Comparison of ENCODE assay signal across 8 mouse cellular contexts in the genomic region with DNA sequence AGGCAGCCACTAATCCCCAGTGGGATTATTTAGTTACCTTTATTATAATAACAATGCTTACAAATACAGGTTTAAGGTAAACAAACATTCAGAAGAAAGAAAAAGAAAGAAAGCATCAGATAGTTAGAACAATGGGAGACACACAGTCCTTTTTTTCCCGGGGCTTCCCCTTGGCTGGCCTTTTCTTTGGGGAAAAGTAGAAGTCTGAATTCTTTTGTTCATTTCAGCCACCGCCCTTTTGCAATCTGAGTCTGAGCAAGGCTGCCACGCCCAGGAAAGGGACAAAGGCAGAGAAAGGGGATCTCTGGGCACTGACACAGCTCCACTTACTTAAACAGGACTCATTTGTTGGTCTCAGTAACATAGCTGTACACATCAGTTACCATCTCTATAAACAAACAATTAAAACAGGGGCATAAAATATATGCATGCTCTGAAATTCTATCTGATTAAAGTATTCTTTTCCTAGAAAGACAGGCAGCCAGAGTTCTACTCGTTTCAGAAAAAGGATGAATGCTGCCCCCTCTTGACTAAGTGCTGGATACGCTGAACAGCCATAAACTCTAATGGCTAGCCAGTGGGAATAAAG.
A peak's percentile ranks its signal among the peaks of the same experiment; 100 is the strongest.
DNase-seq lines count a peak whose midpoint lies in the region; ATAC-seq and TF ChIP-seq lines count a peak whose summit lies in the region.

No protein-coding gene starts in this region.

- no peaks in the 10 kb centered on the region for H3K27me3 ChIP-seq in ES-Bruce4 (ENCODE audit: control insufficient read depth, insufficient read depth, low read length, poor library complexity, severe bottlenecking)
- no peaks in the 10 kb centered on the region for H3K27me3 ChIP-seq in forebrain, embryonic 12.5 days
- peaks cover 20% of the 10 kb centered on the region for H3K27me3 ChIP-seq in hindbrain, embryonic 10.5 days (ENCODE audit: insufficient read depth, poor library complexity, severe bottlenecking)
- no peaks in the 10 kb centered on the region for H3K27me3 ChIP-seq in stomach, embryonic 16.5 days (ENCODE audit: control insufficient read depth, insufficient read depth, low read length)

- TF ChIP-seq CTCF in ES-Bruce4 (IDR thresholded peaks at IDR 0.05; ENCODE audit: low read depth, low read length), result no peak

- TF ChIP-seq POLR2A in ES-Bruce4 (IDR thresholded peaks at IDR 0.05; ENCODE audit: insufficient read depth, low read length), result no peak

- DNase-seq in brain, embryonic 18.5 days (ENCODE audit: low read depth, low spot score), result peak; percentile 76
- DNase-seq in hindbrain, embryonic 10.5 days (ENCODE audit: low spot score), result peak; percentile 71
- peak; percentile 55 for DNase-seq in layer of hippocampus, adult 9-11 months
- DNase-seq in natural killer cell, adult 2 months (ENCODE audit: low spot score in 2 of 2), result no peak

- peak overlapping the region; percentile 94 for H3K27ac ChIP-seq in ES-Bruce4 (ENCODE audit: insufficient read depth, low read length)
- H3K27ac ChIP-seq in forebrain, embryonic 12.5 days, result peak overlapping the region; percentile 68
- H3K27ac ChIP-seq in hindbrain, embryonic 10.5 days, result peak overlapping the region; percentile 87
- H3K27ac ChIP-seq in stomach, embryonic 16.5 days (ENCODE audit: low read length), result no peak overlapping the region

- ATAC-seq in forebrain, embryonic 12.5 days (ENCODE audit: low FRiP score), result peak; percentile 88
- peak; percentile 73 for ATAC-seq in megakaryocyte progenitor cell, adult 5-6 weeks (replicated peaks; ENCODE audit: poor library complexity)
- peak; percentile 64; the same call in 1 of the 2 replicates for ATAC-seq in stomach, embryonic 16.5 days (ENCODE audit: insufficient read depth, low FRiP score)

- H3K4me3 ChIP-seq in ES-Bruce4 (ENCODE audit: low read depth, low read length), result no peak overlapping the region
- H3K4me3 ChIP-seq in forebrain, embryonic 12.5 days (replicated peaks), result no peak overlapping the region
- H3K4me3 ChIP-seq in hindbrain, embryonic 10.5 days, result peak overlapping the region; percentile 3; the same call in 1 of the 2 replicates
- no peak overlapping the region for H3K4me3 ChIP-seq in stomach, embryonic 16.5 days (replicated peaks; ENCODE audit: low read length)

- H3K4me1 ChIP-seq in ES-Bruce4 (ENCODE audit: control insufficient read depth, insufficient read depth, low read length), result peaks cover 3% of the 10 kb centered on the region
- peaks cover 16% of the 10 kb centered on the region for H3K4me1 ChIP-seq in forebrain, embryonic 12.5 days
- peaks cover 29% of the 10 kb centered on the region for H3K4me1 ChIP-seq in hindbrain, embryonic 10.5 days (replicated peaks)
- 0 out of 2 replicates have a peak, but pooled peaks cover 7% of the 10 kb centered on the region for H3K4me1 ChIP-seq in stomach, embryonic 16.5 days (ENCODE audit: control insufficient read depth, insufficient read depth, low read length)

- TF ChIP-seq EP300 in ES-Bruce4 (IDR thresholded peaks at IDR 0.05; ENCODE audit: insufficient read depth, low read depth, low read length), result peak; percentile 96

- peak overlapping the region; percentile 13; the same call in 1 of the 2 replicates for H3K4me2 ChIP-seq in forebrain, embryonic 12.5 days
- H3K4me2 ChIP-seq in stomach, embryonic 16.5 days (ENCODE audit: low read depth, low read length), result peak overlapping the region; percentile 27; the same call in 1 of the 2 replicates

- 0 out of 2 replicates have a peak overlapping the region, but pooled peaks have one; percentile 40 for H3K9ac ChIP-seq in ES-Bruce4 (ENCODE audit: low read depth, poor library complexity, severe bottlenecking)
- no peak overlapping the region for H3K9ac ChIP-seq in forebrain, embryonic 12.5 days
- H3K9ac ChIP-seq in stomach, embryonic 16.5 days (ENCODE audit: low read length), result no peak overlapping the region

- peaks cover 12% of the 10 kb centered on the region for H3K9me3 ChIP-seq in ES-Bruce4 (replicated peaks; ENCODE audit: control insufficient read depth, insufficient read depth, low read length, poor library complexity, severe bottlenecking)
- H3K9me3 ChIP-seq in forebrain, embryonic 12.5 days, result no peaks in the 10 kb centered on the region
- no peaks in the 10 kb centered on the region for H3K9me3 ChIP-seq in hindbrain, embryonic 10.5 days
- H3K9me3 ChIP-seq in stomach, embryonic 16.5 days (replicated peaks; ENCODE audit: control insufficient read depth, low read length), result no peaks in the 10 kb centered on the region

- WGBS in forebrain, embryonic 12.5 days, result 2% methylated on average over 5 of the region's 5 CpGs
- 2% methylated on average over 5 of the region's 5 CpGs for WGBS in hindbrain, embryonic 10.5 days
- WGBS in stomach, embryonic 16.5 days, result 8% methylated on average over 5 of the region's 5 CpGs

- no peaks in the 10 kb centered on the region for H3K36me3 ChIP-seq in ES-Bruce4 (ENCODE audit: control insufficient read depth, insufficient read depth, low read length, poor library complexity, severe bottlenecking)
- no peaks in the 10 kb centered on the region for H3K36me3 ChIP-seq in forebrain, embryonic 12.5 days (replicated peaks)
- no peaks in the 10 kb centered on the region for H3K36me3 ChIP-seq in hindbrain, embryonic 10.5 days
- H3K36me3 ChIP-seq in stomach, embryonic 16.5 days (ENCODE audit: control insufficient read depth, insufficient read depth, low read length), result no peaks in the 10 kb centered on the region

Comparison
In these comparisons a context has a peak if more than half of its experiments do, and no peak if none do; other contexts are left out.
1. DNase-seq: peak in brain, embryonic 18.5 days (single experiment), hindbrain, embryonic 10.5 days (single experiment) and layer of hippocampus, adult 9-11 months (single experiment); none in natural killer cell, adult 2 months (0 of 2).
2. Peak in every context shown above with its lines, with median percentiles within 50 percentile points of each other: ATAC-seq.